Mouse (Mus musculus) stomach, embryonic 14.5 days (tissue): Measurements from ENCODE around the gene 4930442H23Rik. TPM values are rescaled to one million over a fixed set of nuclear protein-coding genes. Genes with fewer than 3 reads are reported as not detected.
"Not testable (repeated sequence)": the region's sequence is repeated elsewhere in the genome, so short reads cannot be mapped to it uniquely, and the experiment has no call there.

Experiments
- ATAC-seq: fragments of 200-750 bp; cut with Nextera tagmentation; 2 replicates; pipeline ENCODE4 v1.8.0; 2017; ENCODE audit warnings: low read depth, moderate TSS enrichment; ENCODE audit not compliant: insufficient number of reproducible peaks, insufficient read depth, low FRiP score
- H3K27ac ChIP-seq: fragments of 300-500 bp; sonication (generic); 2 replicates; pipeline ENCODE4 v1.5.1; 2014; ENCODE audit warnings: mild to moderate bottlenecking, low read length, moderate library complexity, mixed read lengths
- H3K27me3 ChIP-seq: fragments of 300-500 bp; sonication (generic); 2 replicates; pipeline ENCODE4 v1.6.1; 2014; ENCODE audit warnings: low read length, control low read depth, mixed read lengths; ENCODE audit not compliant: control insufficient read depth, insufficient read depth
- H3K36me3 ChIP-seq: fragments of 300-500 bp; sonication (generic); 2 replicates; pipeline ENCODE4 v1.6.1; 2014; ENCODE audit warnings: mild to moderate bottlenecking, control low read depth, low read length, moderate library complexity, mixed read lengths; ENCODE audit not compliant: control insufficient read depth, insufficient read depth
- H3K4me1 ChIP-seq: fragments of 300-500 bp; sonication (generic); 2 replicates; pipeline ENCODE4 v1.6.1; 2014; ENCODE audit warnings: low read length, control low read depth, mixed read lengths; ENCODE audit not compliant: control insufficient read depth, insufficient read depth
- H3K4me2 ChIP-seq: fragments of 300-500 bp; sonication (generic); replicated peaks from 2 replicates; pipeline ENCODE4 v1.6.1; 2014; ENCODE audit warnings: low read depth, low read length, control low read depth
- H3K4me3 ChIP-seq: fragments of 300-500 bp; sonication (generic); 2 replicates; pipeline ENCODE4 v1.5.1; 2014; ENCODE audit warnings: low read depth, low read length, control low read depth
- H3K9ac ChIP-seq: fragments of 300-500 bp; sonication (generic); replicated peaks from 2 replicates; pipeline ENCODE4 v1.6.1; 2014; ENCODE audit warnings: low read depth, mild to moderate bottlenecking, control low read depth, low read length, moderate library complexity, mixed read lengths
- H3K9me3 ChIP-seq: fragments of 300-500 bp; sonication (generic); 2 replicates; pipeline ENCODE4 v1.6.1; 2016; ENCODE audit warnings: low read depth, low read length, control low read depth; ENCODE audit not compliant: control insufficient read depth
- WGBS: fragments of 180-500 bp; shearing (Covaris S2); extraction: QIAGEN DNeasy Blood & Tissue Kit; methylation state at CpG from one replicate; pipeline ENCODE4 v1.1.7; 2014; 5-methylcytosine and 5-hydroxymethylcytosine counted together
- polyA plus RNA-seq: library from polyadenylated mRNA; unstranded; fragments of >200 nt; fragmentation: Nextera tagmentation; extraction: Ambion mirVana; gene quantifications from 2 replicates; pipeline ENCODE4 v1.2.1, GENCODE M21; 2014

4930442H23Rik gene
- polyA plus RNA-seq, 1 experiment from 2014 or later: not detected

DNA sequence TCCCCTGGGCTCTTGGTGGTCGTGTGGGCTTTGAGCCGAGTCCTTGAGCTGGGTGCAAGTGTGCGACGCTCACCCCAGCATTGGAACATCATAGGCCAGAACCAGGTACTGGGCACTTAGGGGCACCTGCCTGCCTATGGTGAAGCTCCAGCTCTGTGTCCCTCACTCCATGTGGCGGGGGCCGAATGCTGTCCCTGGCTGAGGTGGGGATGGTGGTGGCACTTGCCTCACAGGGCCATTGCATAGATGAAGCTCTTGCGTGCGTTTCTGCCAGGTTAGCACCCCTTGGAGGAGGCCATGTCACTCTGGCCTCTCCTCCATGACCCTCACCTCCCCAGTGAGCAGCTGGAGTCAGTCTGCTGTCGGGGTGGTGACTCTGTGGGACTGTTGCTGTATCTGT lies 3.5 kb upstream of the 4930442H23Rik start:
- Histone ChIP-seq H3K9me3 (no peaks in the 10 kb centered on the region), H3K9ac (no peak overlapping the region), H3K4me1 (peaks cover 23% of the 10 kb centered on the region), H3K27ac (no peak overlapping the region), H3K4me3 (no peak overlapping the region), H3K27me3 (no peaks in the 10 kb centered on the region), H3K36me3 (peaks cover 31% of the 10 kb centered on the region), H3K4me2 (no peak overlapping the region)
- WGBS: 96% methylated on average over 9 of the region's 9 CpGs
- no peak for ATAC-seq

- no peaks in the 10 kb centered on the region for H3K9me3 ChIP-seq
- H3K9ac ChIP-seq: no peak overlapping the region
- no peaks in the 10 kb centered on the region for H3K27me3 ChIP-seq
- H3K4me3 ChIP-seq: no peak overlapping the region
- H3K36me3 ChIP-seq: peaks cover 43% of the 10 kb centered on the region
- peak overlapping the region; percentile 84 for H3K27ac ChIP-seq
- 14% methylated on average over 4 of the region's 4 CpGs for WGBS
- peak; percentile 24; the same call in 1 of the 2 replicates for ATAC-seq
- peaks cover 20% of the 10 kb centered on the region for H3K4me1 ChIP-seq
- H3K4me2 ChIP-seq: peak overlapping the region; percentile 61; the same call in 1 of the 2 replicates
Observed at GRCm38 (mm10) chr10:81184765-81185164, 1.1 kb upstream of the 4930442H23Rik start.

DNA sequence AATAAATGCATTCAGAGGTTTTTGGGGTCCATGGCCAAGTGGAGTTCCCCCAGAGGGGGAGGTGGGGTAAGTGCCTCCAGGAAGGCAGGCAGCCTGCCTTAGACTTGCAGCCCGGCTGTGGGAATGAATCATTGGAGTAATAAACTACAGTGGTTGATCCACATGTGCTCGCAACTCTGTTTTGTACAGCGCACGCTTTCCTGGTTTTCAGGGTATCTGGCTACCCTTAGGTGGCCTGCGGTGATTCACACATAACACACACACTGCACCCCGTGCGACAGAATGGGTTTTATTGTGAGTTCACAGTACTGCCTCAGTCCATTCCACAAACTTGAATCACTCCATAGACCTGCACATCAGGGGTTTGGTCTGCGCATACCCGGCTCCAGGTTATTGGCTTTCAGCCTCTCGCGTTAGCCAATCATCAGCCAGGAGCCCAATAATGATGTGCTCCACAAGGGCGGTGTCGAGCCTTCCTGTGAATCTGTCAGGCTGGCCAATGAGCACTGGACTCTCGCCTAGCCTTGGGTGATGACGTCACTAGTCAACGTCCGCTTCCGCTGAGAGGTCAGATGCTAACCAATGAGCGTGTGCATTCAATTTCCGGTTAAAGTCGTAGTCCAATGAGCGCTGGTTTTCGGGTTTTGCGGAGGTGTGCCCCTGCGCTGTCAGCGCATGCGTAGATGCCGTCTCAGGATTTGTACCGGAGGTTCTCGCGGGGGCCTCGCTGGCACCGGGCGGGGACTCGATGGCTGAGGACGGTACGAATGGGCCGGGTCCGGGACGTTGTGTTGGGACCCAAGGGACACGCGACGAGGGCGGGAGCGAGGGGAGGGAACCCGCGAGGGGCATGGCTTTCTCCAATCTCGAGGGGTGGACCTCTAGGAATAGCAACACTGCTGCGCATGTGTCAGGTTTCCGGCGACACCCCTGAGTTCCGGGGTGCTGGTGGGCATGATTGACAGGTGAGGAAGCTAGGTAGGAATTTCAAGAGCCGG lies 1.0 kb downstream of the 4930442H23Rik start, which contains the start of gene Dapk3:
Gene Dapk3, plus strand, starts transcription at position 670 of the 998 bp plus-strand sequence.
- Histone ChIP-seq H3K36me3 (peaks cover 61% of the 10 kb centered on the region), H3K9ac (peak within 1 kb of the TSS; percentile 65), H3K4me2 (peak within 1 kb of the TSS; percentile 61), H3K4me3 (peak within 1 kb of the TSS; percentile 63), H3K27ac (peak within 1 kb of the TSS; percentile 85), H3K27me3 (no peaks in the 10 kb centered on the region), H3K4me1 (peaks cover 29% of the 10 kb centered on the region), H3K9me3 (no peaks in the 10 kb centered on the region)
- peak; percentile 91 for ATAC-seq
- 5% methylated on average over 53 of the region's 53 CpGs for WGBS

- Histone ChIP-seq H3K4me1 (peaks cover 31% of the 10 kb centered on the region), H3K36me3 (peaks cover 58% of the 10 kb centered on the region)
- H3K9me3 ChIP-seq, H3K9ac ChIP-seq, H3K27ac ChIP-seq, H3K4me3 ChIP-seq, ATAC-seq, H3K4me2 ChIP-seq, H3K27me3 ChIP-seq: not testable (repeated sequence)
- 81% methylated on average over 12 of the region's 12 CpGs for WGBS
Observed at GRCm38 (mm10) chr10:81181860-81182259, 1.8 kb downstream of the 4930442H23Rik start.

GRCm38 (mm10) chr10:81180946-81181345 lies 2.7 kb downstream of the 4930442H23Rik start:
- H3K36me3 ChIP-seq: peaks cover 52% of the 10 kb centered on the region
- H3K4me2 ChIP-seq: no peak overlapping the region
- H3K9me3 ChIP-seq: no peaks in the 10 kb centered on the region
- no peak for ATAC-seq
- H3K9ac ChIP-seq: no peak overlapping the region
- H3K27ac ChIP-seq: no peak overlapping the region
- no peaks in the 10 kb centered on the region for H3K27me3 ChIP-seq
- H3K4me3 ChIP-seq: no peak overlapping the region
- WGBS: 93% methylated on average over 13 of the region's 13 CpGs
- H3K4me1 ChIP-seq: peaks cover 31% of the 10 kb centered on the region

DNA sequence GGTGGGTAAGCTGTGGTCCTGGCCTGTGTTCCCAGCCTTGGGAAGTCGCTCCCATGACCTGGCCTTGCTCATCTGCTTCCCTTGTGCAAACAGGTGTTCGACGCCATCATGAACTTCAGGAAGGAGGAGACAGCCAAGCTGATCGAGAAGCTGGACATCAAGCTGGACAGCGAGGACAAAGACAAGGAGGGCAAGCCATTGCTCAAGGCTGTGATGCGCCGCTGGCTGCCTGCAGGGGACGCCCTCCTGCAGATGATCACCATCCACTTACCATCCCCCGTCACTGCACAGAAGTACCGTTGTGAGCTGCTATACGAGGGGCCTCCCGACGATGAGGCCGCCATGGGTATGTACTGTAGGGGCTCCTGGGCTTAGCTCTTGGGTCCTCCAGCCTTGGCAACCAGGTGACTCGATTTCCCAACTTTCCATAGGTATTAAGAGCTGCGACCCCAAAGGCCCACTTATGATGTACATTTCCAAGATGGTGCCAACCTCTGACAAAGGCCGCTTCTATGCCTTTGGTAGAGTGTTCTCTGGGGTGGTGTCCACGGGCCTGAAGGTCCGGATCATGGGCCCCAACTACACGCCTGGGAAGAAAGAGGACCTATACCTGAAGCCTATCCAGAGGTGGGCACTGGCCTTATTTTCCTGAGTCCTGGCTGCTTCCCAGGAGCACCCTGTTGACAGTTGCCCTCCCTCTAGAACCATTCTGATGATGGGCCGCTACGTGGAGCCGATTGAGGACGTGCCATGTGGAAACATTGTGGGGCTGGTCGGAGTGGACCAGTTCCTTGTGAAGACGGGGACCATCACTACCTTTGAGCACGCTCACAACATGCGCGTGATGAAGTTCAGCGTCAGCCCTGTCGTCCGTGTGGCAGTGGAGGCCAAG lies 4.0 kb downstream of the 4930442H23Rik start:
- H3K9ac ChIP-seq: no peak overlapping the region
- WGBS: 89% methylated on average over 32 of the region's 32 CpGs

DNA sequence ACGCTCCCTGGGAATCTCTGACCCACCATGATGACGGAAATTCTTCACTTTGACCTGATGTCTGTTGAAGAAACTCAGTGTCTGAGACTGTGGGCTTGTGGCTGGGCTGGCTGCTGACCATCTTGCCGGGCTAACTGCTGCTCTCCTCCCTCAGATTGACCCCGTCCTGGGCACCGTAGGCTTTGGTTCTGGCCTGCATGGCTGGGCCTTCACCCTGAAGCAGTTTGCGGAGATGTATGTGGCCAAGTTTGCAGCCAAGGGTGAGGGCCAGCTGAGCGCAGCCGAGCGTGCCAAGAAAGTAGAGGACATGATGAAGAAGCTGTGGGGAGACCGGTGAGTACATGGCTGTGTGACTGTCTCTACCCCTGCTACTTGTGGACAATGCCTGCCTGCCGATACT lies 4.7 kb downstream of the 4930442H23Rik start:
- peaks cover 52% of the 10 kb centered on the region for H3K36me3 ChIP-seq
- WGBS: 92% methylated on average over 11 of the region's 11 CpGs
- ATAC-seq: no peak
- H3K4me2 ChIP-seq: no peak overlapping the region
- no peak overlapping the region for H3K27ac ChIP-seq
- peaks cover 25% of the 10 kb centered on the region for H3K4me1 ChIP-seq
- H3K9me3 ChIP-seq: no peaks in the 10 kb centered on the region
- no peak overlapping the region for H3K9ac ChIP-seq
- no peaks in the 10 kb centered on the region for H3K27me3 ChIP-seq
- no peak overlapping the region for H3K4me3 ChIP-seq

More for the DNA sequence above, 4.0 kb downstream of the 4930442H23Rik start:
- no peak for ATAC-seq
- H3K36me3 ChIP-seq: peaks cover 52% of the 10 kb centered on the region
- H3K27ac ChIP-seq: no peak overlapping the region
- H3K4me2 ChIP-seq: no peak overlapping the region
- H3K4me1 ChIP-seq: peaks cover 26% of the 10 kb centered on the region
- no peak overlapping the region for H3K4me3 ChIP-seq
- no peaks in the 10 kb centered on the region for H3K9me3 ChIP-seq
- H3K27me3 ChIP-seq: no peaks in the 10 kb centered on the region
